Mouse (Mus musculus) heart, postnatal 14 days (tissue): ENCODE measurements around the gene Gabarap. TPM values are rescaled to one million over a fixed set of nuclear protein-coding genes. Genes with fewer than 3 reads are reported as not detected.

Source experiments
- DNase-seq, 2 experiments: peaks; one replicate each; pipeline ENCODE4 v3.0.0; 2021 to 2022
- intact Hi-C: fragments of 180-260 bp; cut with DNase I; formaldehyde crosslinking; loops from one replicate; pipeline ENCODE4 v1.15.1; 2025
- microRNA-seq, 2 experiments: library from miRNA; unstranded; fragments of <30 nt; microRNA quantifications; one replicate each; pipeline ENCODE4 v1.2.0; 2021 to 2022
- total RNA-seq, 2 experiments: library from RNA; stranded (reverse); gene quantifications; 2 replicates each; pipeline ENCODE4 v1.2.3; 2021

The Gabarap gene
- total RNA-seq, 2 experiments from 2014 or later: 249 to 257 TPM

DNA sequence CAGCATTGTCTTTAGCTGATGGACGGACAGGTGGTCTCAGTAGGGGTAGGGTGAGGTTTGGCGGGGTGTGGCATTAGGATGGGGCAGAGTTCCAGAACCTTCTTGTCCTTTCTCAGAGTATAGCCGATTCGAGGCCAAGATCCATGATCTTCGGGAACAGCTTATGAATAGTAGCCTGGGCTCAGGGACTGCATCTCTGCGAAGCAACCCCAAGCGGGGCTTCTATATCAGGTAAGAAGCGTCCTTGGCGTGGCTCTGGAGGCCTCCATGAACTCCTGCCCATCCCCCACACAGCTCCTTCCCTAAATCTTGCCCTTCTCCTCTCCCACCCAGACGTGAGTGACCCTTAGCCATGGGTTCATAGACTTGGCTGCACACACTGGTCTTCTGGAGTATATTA lies 48.7 kb downstream of the Gabarap start:
- intact Hi-C loops: no loop called here

DNA sequence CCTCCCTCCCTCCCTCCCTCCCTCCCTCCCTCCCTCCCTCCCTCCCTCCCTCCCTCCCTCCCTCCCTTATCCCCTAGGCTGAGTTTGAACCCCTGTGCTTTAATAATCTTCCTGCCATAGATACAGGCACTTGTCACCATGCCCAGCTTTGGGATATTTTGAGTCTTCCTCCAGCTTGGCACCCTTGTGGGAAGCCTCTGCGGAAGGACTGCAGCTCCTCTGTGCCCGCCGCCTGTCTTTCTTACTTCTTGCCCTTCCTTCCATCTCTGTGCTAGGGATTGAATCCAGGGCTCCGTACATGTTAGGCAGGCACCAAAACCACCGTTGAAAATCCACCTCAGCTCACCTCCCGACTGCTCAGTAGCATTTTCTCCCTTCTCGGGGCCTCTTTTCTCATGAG lies 49.2 kb downstream of the Gabarap start:
- DNase-seq: no peak
- intact Hi-C loops: no loop called here

More for the DNA sequence above, 48.7 kb downstream of the Gabarap start:
- no peak for DNase-seq

DNA sequence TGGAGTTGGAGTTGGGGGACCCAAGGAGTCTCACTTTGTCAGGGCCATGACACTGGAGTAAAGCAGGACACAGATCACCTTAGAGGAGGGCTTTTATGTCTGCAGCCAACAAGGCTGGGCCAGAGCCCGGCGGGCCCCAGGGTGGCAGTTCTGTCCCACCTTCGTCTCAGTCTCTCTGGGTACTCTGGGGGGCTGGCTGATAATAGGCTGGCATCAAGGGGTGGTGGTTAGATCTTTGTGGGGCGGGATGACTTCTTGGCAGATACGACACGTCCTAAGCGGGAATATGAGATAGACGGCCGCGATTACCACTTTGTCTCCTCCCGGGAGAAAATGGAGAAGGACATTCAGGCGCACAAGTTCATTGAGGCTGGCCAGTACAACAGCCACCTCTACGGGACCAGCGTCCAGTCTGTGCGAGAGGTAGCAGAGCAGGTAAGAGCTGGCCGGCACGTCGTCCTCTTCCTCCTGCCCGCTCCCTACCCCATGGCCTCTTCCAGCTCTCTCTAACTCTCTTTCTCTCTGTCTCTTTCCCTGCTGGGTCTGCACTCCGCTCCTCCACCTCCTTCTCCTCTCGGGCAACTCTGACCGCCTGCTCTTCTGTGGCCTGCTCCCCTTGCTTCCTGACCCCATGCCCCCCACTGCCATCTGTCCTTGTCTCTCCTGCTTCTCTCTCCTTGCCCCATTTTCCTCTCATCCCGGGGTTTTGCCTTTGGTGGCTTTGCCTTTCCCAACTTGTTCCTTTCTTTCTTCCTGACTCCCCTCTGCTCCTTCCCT lies 51.6 kb downstream of the Gabarap start:
- DNase-seq: no peak
- intact Hi-C loops: no loop called here

DNA sequence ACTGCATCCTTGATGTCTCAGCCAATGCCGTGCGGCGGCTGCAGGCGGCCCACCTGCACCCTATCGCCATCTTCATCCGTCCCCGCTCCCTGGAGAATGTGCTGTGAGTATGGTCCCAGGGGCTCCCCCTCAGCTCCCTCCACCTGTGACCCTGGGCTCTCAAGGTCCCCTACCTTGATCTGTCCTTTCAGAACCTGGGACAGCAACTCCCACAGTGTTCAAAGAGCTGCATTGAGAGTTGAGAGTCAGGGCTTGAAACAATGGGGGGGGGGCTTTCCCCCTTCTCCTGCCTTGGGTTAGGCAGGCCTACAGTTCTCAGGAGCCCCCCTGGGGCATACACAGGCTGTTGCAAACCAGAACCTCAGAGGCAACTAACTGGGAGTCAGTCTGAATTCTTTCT lies 52.7 kb downstream of the Gabarap start:
- intact Hi-C loops: no loop called here

More for the DNA sequence above, 52.7 kb downstream of the Gabarap start:
- no peak for DNase-seq

Small RNAs within 50 kb of the gene (microRNA-seq; reads per million reads assigned to microRNA genes)
- gene Gm44349: 0 reads per million in 2 experiments
- gene Mir324: 2,686 to 11,995 reads per million in 2 experiments

Other genes with a start within 250 kb of the Gabarap start
- 10 to 100 TPM; 35.6 to 37.5 TPM for gene Polr2a, start 232.5 kb upstream of the Gabarap start, total RNA-seq
- gene Slc35g3, start 229.2 kb upstream of the Gabarap start, total RNA-seq: under 1 TPM in 1 of 2 experiments, not detected in 1; 0.12 TPM
- gene Zbtb4, start 225.2 kb upstream of the Gabarap start, total RNA-seq: 10 to 100 TPM; 36.5 to 43.3 TPM
- gene Chrnb1, start 195.2 kb upstream of the Gabarap start, total RNA-seq: 1 to 10 TPM; 5.4 to 6.0 TPM
- 1 to 10 TPM; 2.6 to 2.8 TPM for gene Fgf11, start 189.3 kb upstream of the Gabarap start, total RNA-seq
- gene Tmem102, start 185.5 kb upstream of the Gabarap start, total RNA-seq: under 1 TPM; 0.54 to 0.65 TPM
- gene Gm39566, start 175.8 kb upstream of the Gabarap start, total RNA-seq: not detected
- not detected for gene Spem2, start 172.7 kb upstream of the Gabarap start, total RNA-seq
- not detected for gene Spem1, start 169.0 kb upstream of the Gabarap start, total RNA-seq
- gene Nlgn2, start 153.4 kb upstream of the Gabarap start, total RNA-seq: 10 to 100 TPM in 1 of 2 experiments, 1 to 10 TPM in 1; 7.9 to 10.4 TPM
- 100 to 1,000 TPM; 134 to 138 TPM for gene Tmem256, start 152.6 kb upstream of the Gabarap start, total RNA-seq
- gene Plscr3, start 144.8 kb upstream of the Gabarap start, total RNA-seq: 10 to 100 TPM; 34.0 to 35.9 TPM
- gene Tnk1, start 132.4 kb upstream of the Gabarap start, total RNA-seq: under 1 TPM in 1 of 2 experiments, not detected in 1; 0.24 TPM
- not detected for gene Tmem95, start 113.1 kb upstream of the Gabarap start, total RNA-seq
- 1 to 10 TPM; 3.1 to 3.8 TPM for gene Kctd11, start 109.7 kb upstream of the Gabarap start, total RNA-seq
- 1 to 10 TPM; 2.3 to 6.8 TPM for gene Acap1, start 95.6 kb upstream of the Gabarap start, total RNA-seq
- gene 2810408A11Rik, start 90.2 kb upstream of the Gabarap start, total RNA-seq: 1 to 10 TPM in 1 of 2 experiments, under 1 TPM in 1; 0.95 to 1.1 TPM
- 10 to 100 TPM; 43.5 to 45.8 TPM for gene Neurl4, start 90.1 kb upstream of the Gabarap start, total RNA-seq
- 10 to 100 TPM; 28.8 to 30.6 TPM for gene Gps2, start 77.3 kb upstream of the Gabarap start, total RNA-seq
- gene Eif5a, start 69.2 kb upstream of the Gabarap start, total RNA-seq: 100 to 1,000 TPM; 434 to 455 TPM
- gene Ybx2, start 55.3 kb upstream of the Gabarap start, total RNA-seq: 10 to 100 TPM; 14.4 to 21.8 TPM
- 100 to 1,000 TPM; 206 to 234 TPM for gene Slc2a4, start 43.0 kb upstream of the Gabarap start, total RNA-seq
- under 1 TPM in 1 of 2 experiments, not detected in 1; 0.48 TPM for gene Cldn7, start 26.4 kb upstream of the Gabarap start, total RNA-seq
- gene Ctdnep1, start 10.0 kb upstream of the Gabarap start, total RNA-seq: 100 to 1,000 TPM; 143 to 147 TPM
- gene Elp5, start 8.6 kb upstream of the Gabarap start, total RNA-seq: 10 to 100 TPM; 52.4 to 59.0 TPM
- 10 to 100 TPM; 27.4 to 31.5 TPM for gene Phf23, start 4.6 kb downstream of the Gabarap start, total RNA-seq
- 1 to 10 TPM; 7.2 to 9.2 TPM for gene Dvl2, start 9.5 kb downstream of the Gabarap start, total RNA-seq
- 1,000 to 10,000 TPM; 1,350 to 1,353 TPM for gene Acadvl, start 24.3 kb downstream of the Gabarap start, total RNA-seq
- gene Dlg4, start 25.8 kb downstream of the Gabarap start, total RNA-seq: 10 to 100 TPM; 10.4 to 11.2 TPM
- gene Asgr1, start 62.9 kb downstream of the Gabarap start, total RNA-seq: not detected
- under 1 TPM in 1 of 2 experiments, not detected in 1; 0.45 TPM for gene Asgr2, start 101.5 kb downstream of the Gabarap start, total RNA-seq
- gene Mgl2, start 139.2 kb downstream of the Gabarap start, total RNA-seq: 1 to 10 TPM; 2.2 to 2.7 TPM
- gene Clec10a, start 165.1 kb downstream of the Gabarap start, total RNA-seq: 1 to 10 TPM; 1.7 to 2.2 TPM
- under 1 TPM; 0.76 to 0.90 TPM for gene Slc16a11, start 221.6 kb downstream of the Gabarap start, total RNA-seq
- gene Slc16a13, start 229.9 kb downstream of the Gabarap start, total RNA-seq: 1 to 10 TPM; 4.2 to 5.8 TPM
- gene Bcl6b, start 238.7 kb downstream of the Gabarap start, total RNA-seq: 10 to 100 TPM; 26.1 to 32.5 TPM
- gene 0610010K14Rik, start 246.8 kb downstream of the Gabarap start, total RNA-seq: 10 to 100 TPM; 34.7 to 38.4 TPM
- 1 to 10 TPM; 3.1 to 3.2 TPM for gene Gm21988, start 248.7 kb downstream of the Gabarap start, total RNA-seq
- gene Rnasek, start 248.7 kb downstream of the Gabarap start, total RNA-seq: 10 to 100 TPM; 89.0 to 96.3 TPM